Mouse (Mus musculus): ENCODE results near the gene Ctdsp1.
"Not testable (repeated sequence)": the region's sequence is repeated elsewhere in the genome, so short reads cannot be mapped to it uniquely, and the experiment has no call there.

The Ctdsp1 gene

DNA sequence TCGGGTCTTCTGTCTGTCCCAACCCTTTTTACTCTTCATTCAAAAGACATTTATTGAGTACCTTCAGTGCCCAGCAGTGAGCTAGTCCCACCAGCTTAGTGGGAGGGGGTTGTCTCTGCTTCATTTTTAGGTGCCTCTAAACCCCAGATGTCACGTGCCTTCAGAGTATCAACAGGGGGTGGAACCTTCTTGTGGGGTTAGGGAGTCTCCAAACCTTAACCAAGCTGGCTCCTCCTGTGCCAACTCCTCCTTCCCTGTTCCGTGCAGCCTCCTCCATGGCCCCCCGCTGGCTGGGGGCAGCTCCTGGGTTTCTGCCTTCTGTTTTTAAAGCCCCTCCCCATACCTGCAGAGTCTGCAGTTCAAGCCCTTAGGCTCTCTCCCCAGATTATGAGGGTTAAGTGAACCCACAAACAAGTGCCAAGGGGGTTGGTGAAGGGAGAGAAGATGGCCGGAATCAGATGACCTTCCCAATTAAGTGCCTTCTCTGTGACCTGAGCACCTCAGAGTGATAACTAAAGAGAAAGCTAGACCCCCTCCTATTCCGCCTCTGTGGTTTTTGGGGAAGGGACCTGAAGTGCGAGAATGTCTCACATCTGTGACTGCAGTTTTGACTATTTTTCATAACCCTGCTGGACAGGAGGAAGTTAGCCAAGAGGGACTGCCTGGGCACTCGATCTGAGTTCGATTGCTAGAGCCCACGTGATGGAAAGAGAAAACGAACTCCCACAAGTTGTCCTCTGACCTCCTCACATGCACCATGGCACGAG, 5.3 kb downstream of the Ctdsp1 start:
- DNase-seq (ENCODE audit: low spot score in 2 of 2) = not testable (repeated sequence)

DNA sequence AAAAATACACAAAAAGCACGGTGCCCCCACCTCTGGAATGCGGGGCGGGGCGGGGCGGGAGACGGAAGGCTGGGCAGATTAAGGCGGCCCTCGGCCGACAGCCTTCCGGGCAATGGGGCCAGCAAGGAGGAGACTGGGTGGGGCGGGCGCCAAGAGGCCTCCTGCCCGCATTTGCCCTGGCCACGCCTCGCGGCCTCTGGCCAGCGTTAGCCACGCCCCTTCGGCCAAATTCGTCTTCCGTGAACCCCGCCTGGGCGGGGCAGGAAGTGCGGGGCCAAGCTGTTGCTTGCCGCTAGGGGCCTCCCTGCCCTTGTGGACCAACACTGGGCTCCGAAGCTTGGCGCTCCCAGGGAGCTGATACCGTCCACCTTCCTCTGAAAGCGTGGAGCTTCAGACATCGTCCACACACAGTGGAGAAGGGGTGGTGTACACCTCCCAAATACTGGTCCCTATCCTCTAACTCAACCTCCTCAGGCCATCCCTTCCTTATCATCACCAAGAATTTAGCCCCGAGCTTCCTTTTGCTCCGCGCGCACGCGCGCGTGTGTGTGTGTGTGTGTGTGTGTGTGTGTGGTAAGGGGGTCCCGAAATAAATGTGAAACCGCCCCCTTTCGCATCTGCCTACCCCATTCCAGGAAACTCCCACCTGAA, 6.1 kb downstream of the Ctdsp1 start:
- DNase-seq (ENCODE audit: low spot score in 2 of 2) = peak; percentile 86 to 93

DNA sequence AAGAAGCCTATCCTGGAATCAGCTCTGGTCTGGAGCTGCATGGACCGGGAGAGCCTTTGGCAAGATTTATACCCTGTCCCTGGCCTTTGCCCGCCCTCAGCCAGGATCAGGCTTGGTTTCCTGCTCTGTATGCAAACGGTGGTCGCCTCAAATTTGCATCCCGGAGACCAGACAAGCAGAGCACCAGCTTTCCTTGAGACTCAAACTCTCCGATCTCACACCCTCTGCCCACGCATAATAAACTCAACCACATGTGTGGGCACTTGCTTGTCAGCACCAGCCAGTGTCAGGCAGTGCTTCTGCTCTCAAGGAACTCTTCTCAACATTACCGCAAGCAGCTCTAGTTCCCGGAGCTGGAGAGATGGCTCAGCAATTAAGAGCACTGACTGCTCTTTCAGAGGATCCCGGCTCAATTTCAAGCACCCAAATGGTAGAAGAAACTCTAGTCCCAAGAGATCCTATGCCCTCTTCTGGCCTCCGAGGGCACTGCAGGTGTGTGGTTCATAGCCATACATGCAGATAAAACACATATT, 6.7 kb downstream of the Ctdsp1 start:
- DNase-seq (ENCODE audit: low spot score in 2 of 2) = peak in 1 of 2 experiments; percentile 73

DNA sequence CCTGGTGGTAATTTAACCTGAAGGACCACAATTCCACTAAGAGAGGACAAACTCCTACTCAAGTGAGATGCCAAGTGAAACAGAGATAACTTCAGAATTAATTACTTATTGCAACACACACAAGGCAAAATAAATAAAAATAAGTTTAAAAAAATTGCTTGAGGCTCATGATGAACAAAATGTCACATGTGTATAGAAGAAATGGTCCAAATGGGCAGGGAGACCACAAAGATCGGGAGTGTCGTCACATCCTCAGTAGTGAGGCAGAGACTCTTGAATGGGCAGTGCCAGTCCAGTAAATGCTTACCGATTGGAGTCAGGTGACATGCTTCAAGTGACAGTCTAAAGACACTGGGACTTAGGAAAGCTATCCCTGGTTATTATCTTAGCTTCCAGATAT, 9.2 kb downstream of the Ctdsp1 start:
- DNase-seq (ENCODE audit: low spot score in 2 of 2) = no peak

DNA sequence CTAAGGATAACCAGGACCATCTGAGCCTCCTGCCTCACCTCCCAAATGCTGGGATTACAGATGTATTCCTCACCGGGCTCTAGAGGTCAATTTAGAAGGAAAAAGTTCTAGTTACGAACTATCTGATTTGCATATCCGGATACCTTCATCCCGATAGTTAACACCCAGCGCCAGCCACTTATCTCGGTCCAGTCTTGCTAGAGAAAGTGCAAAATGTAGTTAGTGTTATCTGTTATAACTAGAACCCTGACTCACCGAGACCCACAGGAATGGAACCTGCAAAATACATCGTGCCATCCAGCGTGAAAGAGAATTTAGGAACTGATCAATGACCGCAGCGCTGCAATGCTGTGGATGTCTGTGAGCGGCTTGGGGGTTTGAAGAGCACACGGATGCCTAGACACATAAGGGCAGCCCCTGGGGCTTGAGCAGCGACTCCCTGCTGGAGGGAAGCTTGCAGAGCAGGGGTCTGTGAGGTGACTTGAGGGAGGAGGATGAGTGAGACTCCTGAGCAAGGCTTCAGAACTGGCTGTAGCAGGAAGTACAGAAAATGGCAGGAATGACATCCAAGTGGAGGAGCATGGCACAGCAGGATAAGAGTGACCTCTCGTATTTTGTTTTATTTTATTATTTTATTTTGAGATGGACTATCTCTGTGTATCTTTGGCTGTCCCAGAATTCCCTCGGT, 9.8 kb downstream of the Ctdsp1 start:
- DNase-seq (ENCODE audit: low spot score in 2 of 2) = no peak

DNA sequence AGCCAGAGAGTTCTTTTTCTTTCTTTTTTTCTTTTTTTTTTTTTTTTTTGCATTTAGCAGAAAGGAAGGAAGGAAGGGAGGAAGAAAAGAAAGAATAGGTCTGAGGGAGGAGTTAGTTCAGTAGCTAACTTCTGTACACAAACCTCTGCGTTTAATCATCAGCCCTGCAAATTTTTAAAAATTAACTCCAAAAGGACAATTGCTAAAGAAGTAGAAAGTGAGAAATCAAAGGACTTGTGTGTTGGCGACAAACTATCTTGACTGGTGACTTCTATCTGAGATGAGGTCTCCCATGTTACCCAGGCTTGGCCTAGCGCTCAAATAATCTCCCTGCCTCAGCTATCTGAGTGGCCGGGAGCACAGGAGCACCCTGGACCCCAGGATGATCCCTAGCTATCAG, 12.9 kb downstream of the Ctdsp1 start:
- DNase-seq (ENCODE audit: low spot score in 2 of 2) = no peak

DNA sequence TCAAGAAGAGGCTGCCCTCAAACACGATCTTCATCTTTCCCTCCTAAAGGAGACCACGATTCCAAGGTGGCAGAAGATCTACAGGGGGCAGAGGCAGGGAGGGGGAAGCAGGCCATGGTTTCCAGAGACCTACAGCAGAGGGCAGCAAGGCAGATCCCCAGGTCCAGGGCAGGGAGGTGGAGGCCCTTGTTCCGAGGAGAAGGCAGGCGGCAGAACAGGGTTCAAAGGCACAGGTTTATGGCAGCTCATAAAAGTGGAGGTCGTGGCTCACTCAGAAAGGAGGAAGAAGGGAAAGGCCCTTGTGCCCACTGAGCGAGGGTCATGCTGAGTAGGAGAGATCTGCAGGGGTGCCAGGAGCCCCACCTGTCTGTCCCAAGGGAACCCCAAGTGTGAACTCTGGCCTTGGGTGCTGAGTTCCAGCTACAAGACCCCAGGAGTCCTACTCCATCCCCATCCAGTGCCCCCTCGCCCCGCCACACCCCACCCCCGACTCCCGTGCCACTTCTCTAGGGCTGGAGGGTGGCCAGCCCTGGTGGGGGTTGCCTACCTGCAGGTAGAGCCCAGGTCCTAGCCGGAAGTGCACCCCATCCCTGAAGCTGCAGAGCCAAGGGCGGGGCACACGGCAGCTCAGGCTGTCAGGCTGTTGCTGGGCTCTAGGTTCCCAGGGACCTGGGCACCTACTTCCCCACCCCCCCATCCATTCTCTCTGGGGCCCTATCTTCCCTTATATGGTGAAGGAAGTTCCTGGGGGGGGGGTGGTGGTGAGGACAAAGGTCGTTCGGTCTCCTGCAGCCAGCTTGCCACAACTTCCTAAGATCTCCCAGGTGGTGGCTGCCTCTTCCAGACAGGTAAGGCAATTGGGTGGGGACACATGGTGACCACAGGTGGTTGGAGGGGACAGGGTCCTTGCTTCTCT, 17.5 kb downstream of the Ctdsp1 start, which contains the start of gene Vil1:
Gene Vil1, plus strand, starts transcription at position 788 of the 916 bp plus-strand sequence.
- no peak for DNase-seq (ENCODE audit: low spot score in 2 of 2)

DNA sequence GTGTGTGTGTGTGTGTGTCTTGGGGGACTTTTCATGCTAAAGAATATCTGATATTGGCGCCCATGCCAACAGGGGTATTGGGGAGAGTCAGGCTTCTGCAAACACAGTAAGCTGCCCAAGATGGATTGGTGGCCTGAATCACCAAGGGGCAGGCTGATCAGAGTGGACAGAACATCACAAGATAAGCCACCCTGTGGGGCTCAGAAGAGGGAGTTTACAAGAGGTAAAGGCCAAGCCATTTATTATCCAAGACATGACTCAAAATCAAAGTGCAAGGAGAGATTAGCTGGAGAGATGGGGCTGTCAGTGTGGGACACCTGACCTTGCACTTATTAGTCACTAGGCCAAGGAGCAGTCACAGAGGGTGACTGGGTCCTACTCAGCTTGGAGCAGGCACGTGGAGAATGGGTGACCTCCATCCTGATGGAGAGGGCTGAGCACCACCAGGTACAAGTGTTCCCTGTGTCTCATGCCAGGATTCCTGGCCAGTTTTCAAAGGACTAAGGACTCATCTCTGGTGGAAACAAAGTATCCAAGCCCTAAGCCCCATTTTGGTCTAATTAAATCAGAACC, 20.5 kb downstream of the Ctdsp1 start:
- DNase-seq (ENCODE audit: low spot score in 2 of 2) = no peak

DNA sequence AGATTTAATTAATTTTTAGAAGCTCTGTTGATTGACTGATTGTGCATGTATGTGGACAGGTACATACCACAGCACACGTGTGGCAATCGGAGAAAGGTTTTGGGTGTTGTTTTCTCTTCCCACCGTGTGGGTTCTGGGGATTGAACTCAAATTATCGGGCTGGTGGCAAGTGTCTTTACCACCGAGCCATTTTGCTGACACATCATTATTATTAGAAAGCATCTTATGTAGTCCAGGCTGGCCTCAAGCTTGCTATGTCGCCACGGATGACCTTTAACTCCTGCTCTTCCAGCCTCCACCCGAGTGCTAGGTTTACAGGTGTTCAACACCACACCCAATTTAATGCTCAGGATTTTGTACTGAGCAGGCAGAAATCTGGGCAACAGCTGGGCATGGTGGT, 21.4 kb downstream of the Ctdsp1 start:
- no peak for DNase-seq (ENCODE audit: low spot score in 2 of 2)

DNA sequence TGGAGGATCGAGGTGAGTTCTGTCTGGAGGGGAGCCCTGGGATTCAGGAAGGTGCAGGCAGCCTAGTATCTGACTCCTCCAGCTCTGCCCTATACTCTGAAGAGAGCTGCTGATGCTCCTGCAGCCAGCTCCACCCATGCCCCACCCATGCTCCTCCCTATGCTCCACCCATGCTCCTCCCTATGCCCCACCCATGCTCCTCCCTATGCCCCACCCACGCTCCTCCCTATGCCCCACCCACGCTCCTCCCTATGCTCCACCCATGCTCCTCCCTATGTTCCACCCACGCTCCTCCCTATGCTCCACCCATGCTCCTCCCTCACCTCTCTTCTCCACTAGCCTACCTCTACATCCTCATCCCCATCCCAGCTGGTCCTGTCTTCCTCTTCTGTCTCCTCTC, 23.8 kb downstream of the Ctdsp1 start:
- no peak for DNase-seq (ENCODE audit: low spot score in 2 of 2)

DNA sequence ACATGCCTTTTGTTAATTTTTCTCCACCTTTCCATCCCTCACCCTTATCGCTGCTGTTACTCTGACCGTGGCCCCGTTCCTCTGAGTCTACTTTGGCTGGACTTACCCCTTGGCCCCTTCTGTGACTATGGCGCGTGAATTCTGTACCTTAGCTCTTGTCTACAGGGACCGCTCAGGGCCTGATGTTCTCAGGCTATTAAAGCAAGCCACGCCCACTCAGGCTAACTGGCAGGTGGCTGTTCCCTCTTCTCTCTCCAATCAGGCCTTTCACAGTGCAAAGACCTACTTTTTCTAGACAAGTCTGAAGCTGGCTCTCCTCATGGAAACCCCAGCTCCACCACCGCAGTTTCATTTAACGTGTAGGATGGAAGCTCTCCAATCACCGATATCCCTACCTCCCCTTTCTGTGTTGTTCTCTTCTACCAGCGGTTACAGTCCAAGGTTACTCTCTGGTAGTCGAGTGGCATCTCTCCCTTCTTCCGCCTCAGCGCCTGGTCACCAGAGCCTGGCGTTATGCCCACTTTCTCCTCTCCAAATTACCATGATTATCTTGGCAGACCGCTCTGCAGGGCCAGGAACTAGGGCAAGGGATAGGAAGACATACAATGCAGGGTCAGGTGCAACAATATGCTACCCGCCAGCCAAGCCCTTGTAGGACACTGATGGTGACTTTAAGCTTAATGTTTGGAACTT, 27.6 kb downstream of the Ctdsp1 start:
- no peak for DNase-seq (ENCODE audit: low spot score in 2 of 2)

DNA sequence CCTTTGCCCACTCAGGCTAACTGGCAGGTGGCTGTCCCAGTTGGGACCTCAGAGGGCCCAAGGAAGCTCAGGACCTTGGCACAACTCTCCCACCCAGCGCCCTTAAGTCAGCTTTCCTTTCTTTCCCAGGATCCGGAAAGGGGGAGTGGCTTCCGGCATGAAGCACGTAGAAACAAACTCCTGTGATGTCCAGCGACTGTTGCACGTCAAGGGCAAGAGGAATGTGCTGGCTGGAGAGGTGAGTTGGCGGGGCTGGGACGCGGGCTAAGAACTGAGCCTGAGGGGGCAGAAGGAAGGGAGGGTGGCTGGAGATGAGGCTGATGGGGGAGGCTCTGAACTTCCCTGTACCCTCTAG, 28.1 kb downstream of the Ctdsp1 start:
- DNase-seq (ENCODE audit: low spot score in 2 of 2) = no peak

DNA sequence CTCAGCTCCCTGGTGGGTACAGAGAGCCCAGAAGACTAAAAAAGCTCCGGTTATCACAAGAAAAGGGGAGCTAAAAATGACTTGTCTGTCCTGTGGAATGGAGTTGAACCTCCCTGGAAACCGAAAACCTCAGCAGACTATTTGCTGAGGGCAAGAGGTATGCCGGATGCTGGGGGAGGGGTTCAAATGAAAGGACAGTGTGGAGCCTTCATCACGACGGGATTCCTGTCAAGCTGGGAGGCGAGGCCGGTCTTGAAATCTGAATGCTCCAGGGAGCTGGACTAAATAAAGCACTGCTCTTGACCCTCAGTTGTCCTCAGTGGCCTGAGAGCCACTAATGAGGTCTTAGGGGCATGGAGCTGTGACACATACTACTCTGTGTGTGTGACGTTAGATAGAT, 31.8 kb downstream of the Ctdsp1 start:
- no peak for DNase-seq (ENCODE audit: low spot score in 2 of 2)

DNA sequence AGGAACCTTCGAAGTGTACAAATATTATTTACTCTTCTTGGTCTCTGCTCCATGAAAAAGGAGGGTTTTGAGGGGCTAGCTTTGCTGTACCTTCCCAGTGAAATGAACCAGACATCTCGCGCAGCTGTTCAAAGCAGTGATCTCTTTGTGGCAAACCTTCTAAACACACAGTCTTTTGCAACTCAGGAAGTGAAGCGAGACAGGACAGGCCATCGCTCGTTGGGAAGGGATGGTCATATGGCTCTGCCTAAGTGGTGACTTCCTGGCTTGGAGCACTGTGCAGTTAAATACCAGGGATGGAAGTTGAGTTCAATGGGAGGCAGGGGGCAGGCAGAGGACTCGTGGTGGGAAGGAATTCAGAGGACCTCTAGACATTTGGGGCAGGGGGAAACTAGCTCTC, 34.5 kb downstream of the Ctdsp1 start:
- no peak for DNase-seq (ENCODE audit: low spot score in 2 of 2)

DNA sequence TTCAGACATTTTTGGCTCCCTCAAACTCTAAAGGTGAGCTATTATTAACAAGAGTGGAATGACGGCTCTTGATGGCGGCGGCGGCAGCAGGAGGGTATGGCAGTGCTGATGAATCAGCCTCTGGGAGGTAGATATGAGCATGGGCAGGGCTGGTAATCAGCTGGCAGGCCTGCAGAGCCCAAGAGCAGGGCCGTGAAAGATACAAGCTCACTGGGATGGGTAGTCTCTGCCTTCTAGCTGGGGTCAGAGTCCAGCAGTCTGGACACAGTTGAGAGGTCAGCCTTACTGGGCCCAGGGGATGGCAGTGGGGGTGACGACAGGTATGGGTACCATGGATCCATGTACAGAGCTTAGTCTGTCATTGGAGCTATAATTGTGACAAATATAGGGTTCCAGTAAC, 41.9 kb downstream of the Ctdsp1 start:
- no peak for DNase-seq (ENCODE audit: low spot score in 2 of 2)

DNA sequence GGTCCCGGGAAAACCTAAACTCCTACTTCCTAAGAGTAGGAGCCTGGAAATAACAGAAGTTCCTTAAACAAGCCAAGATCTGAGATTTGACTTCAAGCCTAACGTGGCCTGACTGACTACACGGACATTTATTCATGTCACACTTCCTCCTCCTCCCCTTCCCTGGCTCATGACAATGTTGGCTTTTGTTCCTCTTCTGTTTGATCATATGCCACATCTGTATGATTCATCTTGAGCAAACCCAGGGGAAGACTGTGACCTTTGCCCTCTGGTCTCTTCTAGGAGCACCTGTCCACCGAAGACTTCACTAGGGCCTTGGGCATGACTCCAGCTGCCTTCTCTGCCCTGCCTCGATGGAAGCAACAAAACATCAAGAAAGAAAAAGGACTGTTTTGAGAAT, 43.3 kb downstream of the Ctdsp1 start:
- no peak for DNase-seq (ENCODE audit: low spot score in 2 of 2)

DNA sequence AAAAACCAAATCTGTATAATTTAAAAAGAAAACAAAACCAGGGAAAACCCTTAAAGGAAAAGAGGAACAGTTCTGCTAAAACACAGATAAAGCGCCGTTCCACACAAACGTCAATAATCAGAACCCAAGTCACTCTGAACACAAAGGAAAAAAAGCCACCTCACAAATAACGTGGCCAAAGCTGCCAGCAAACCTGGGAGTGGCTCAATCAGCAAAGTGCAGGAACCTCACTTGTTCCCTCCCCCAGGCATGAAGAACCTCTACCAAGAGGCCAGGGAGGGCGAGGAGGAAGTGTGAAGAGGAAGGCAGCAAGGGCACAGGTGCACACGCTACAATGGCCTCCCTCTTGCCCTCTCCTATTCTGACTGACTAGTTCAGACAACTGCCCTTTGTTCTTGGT, 44.3 kb downstream of the Ctdsp1 start:
- DNase-seq (ENCODE audit: low spot score in 2 of 2) = no peak

DNA sequence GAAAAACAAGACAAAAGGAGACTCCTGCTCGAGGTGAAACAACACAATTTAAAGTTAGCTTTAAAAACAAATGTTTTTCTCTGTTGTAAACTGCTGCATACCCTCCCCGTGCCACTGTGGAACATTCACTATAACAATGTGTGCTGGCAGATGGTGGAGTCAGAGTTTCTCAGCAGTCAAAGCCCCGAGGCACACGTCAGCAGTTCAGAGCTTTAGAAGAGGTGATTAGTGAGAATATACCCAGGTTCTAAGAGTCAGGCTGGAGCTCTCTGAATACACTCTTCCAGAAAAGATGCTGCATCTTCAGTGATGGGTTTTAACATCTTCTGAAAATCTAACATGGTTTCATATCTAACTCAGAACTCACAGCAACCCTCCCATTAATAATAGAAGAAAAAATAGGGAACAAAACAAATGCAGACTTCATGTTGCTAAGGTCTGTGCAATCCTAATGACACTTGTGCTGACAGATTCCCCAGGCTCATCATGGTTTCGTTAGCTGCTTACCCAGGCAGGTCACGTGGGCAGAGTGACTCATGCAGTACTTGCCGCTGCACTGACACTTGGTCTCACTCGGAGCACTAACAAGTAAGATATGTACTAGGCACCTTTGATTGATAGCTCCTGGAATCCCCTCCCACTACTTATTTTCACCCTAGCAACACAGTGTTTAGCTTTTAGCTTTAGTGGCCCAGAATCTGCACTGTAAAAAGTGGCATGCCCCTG, 46.6 kb downstream of the Ctdsp1 start:
- no peak for DNase-seq (ENCODE audit: low spot score in 2 of 2)

DNA sequence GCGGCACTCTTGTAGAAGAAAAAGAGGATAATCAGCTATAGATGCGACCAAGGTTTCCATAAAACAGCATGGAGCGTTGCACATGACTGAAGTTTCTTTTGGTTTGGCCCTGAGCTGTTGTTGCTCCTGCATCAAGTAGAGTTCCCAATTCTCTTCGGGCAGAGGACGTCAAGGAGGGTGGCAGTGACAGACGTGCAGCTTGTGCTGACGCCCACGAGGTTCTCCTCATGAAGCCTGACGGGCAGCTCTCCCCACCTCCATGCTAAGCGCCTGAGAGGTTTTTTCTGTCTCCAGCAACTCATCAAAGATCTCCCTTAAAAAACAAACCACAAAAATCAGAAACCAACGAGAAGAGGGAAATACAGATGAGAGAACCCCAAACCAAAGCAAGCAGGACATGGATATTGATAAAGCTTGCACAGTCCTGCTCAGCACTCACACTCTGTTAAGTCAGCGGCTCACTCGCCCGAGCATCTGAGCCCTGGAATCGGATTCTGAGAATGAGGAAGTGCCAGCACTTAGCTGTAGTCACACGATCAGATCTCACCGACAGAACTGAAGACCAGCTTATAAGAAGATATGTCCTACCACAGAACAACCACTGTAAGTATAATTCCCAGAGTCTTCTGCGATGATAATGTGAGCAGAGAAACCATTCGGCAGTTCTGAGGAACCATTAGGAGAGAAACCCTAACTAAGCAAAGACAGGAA, 48.0 kb downstream of the Ctdsp1 start:
- no peak for DNase-seq (ENCODE audit: low spot score in 2 of 2)

Data from cerebellum, postnatal 4 days (tissue).